Mouse (Mus musculus): ENCODE results near the gene Topaz1.
"Not testable (repeated sequence)": the region's sequence is repeated elsewhere in the genome, so short reads cannot be mapped to it uniquely, and the experiment has no call there.

The Topaz1 gene

GRCm38 (mm10) chr9:122812386-122812785 lies 65.2 kb downstream of the Topaz1 start:
- no peak for DNase-seq (ENCODE audit: low spot score)

GRCm38 (mm10) chr9:122814775-122815174 lies 67.6 kb downstream of the Topaz1 start:
- no peak for DNase-seq (ENCODE audit: low spot score)

- no peak for DNase-seq (ENCODE audit: low spot score)
These were observed 68.2 kb downstream of the Topaz1 start for GRCm38 (mm10) chr9:122815239-122815851.

DNA sequence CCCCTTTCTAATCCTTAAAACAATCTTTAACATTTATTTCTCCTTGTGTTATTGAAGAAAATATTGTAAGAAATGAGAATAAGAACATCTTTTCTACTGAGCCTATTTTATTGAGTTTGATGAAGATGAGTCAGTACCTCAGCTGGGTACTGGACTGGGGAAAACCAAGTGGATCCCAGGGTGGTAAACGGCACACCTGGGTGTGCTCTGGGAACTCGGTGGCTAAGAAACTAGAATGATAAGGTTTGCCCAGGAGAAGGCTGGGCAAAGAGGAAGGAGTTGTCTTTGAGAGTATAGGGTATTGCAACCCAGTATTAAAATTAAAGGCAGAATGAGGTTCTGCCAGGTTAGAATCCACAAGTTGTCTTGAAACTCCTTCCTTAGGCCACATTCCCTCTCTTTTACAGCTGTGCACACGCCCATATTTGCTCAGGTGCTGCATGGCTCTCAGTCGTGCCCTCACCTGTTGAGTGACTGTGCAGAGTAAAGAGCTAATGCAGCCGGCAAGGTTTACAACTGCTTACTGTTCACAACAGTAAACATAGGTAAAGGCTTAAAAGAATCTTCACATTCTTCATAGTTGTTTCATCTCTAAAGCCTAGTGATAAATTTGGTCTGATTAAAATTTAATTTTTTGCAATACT lies 76.3 kb downstream of the Topaz1 start:
- no peak for DNase-seq (ENCODE audit: low spot score)

GRCm38 (mm10) chr9:122826743-122827142 lies 79.6 kb downstream of the Topaz1 start:
- no peak for DNase-seq (ENCODE audit: low spot score)

DNA sequence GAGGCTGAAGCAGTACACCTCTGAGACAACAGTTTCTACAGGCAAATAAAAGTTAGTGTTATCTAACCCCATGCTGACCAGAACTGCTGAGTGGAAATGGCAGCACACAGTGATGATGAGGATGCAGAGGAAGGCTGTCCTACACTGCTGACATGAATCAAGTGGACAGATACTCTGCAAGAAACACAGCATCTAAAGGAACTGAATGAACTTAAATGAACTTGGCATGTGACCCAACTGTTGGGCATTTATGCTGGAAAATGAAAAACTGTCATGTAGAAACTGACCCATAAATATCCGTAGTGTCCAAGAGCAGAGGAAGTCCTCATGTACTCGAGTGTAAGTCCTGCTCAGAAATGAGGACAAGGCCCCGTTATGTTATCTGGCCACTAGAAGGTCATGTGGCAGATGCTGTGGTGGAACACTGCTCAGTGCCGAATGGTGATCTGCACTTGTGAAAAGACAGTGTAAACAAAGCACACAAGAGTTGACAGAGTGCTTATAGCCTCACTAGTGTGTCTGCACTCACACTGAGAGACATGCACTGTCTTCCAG lies 82.8 kb downstream of the Topaz1 start:
- no peak for DNase-seq (ENCODE audit: low spot score)

DNA sequence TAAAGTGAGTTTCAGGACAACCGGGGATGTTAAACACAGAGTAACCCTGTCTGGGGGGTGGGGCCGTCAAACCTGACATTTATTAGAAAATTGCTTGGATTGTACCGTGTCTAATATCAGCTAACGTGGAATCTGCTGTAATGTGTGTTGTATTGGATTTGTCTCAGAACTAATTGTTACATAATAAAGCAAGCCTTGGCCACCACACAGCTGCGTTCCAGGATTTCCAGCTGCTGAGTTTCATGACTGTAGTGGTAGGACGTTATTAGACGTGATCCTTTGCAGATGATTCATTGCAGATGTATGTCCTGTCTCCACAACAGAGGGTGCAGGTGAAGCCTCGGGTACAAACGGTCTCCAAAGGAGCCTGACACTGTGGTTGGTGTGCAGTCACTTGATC lies 89.0 kb downstream of the Topaz1 start:
- DNase-seq (ENCODE audit: low spot score), result no peak

- DNase-seq (ENCODE audit: low spot score), result no peak
These were observed 89.6 kb downstream of the Topaz1 start for GRCm38 (mm10) chr9:122836790-122837189.

DNA sequence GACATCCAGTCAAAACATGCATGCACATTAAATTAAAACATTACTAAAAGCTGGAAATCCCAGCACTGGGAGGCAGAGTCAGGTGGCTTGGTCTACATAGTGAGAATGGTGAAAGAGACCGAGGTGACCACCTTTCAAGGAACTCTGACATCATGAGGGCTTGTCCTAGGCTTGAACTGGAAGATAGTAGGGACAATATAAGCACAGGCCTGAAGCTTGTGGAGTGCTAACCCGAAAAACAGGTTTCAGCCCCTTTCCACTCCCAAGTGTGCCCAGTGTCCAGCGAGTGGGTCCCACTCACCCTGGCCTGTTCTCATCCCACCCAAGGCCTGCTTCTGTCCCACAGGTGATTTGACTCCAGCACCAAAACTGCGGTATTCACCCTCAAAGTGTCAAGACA lies 90.1 kb downstream of the Topaz1 start:
- no peak for DNase-seq (ENCODE audit: low spot score)

GRCm38 (mm10) chr9:122837680-122838079 lies 90.5 kb downstream of the Topaz1 start:
- peak; percentile 18 for DNase-seq (ENCODE audit: low spot score)

DNA sequence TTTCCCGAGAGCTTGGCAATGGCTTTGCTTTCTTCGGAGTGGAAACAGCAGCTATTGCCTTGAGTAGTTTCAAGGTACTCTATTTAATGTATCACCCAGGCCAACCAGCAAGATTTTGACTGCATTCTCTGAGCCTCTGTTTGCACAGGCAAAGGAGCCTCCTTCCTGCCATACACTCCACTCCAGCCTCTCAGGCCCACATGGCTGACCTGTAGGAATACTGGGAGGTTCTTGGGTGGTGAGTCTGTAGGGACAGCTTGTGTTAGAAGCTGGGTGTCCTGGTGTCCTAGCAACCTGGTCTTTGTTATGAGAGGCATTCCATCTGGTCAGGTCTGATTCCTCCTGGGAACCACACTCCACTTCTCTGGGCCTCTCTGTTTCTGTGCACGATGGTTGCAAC lies 96.6 kb downstream of the Topaz1 start, which contains the start of gene Gm35549:
Gm35549 (minus strand) TSS at position 276 of the 400 bp plus-strand sequence.
- DNase-seq (ENCODE audit: low spot score), result no peak

DNA sequence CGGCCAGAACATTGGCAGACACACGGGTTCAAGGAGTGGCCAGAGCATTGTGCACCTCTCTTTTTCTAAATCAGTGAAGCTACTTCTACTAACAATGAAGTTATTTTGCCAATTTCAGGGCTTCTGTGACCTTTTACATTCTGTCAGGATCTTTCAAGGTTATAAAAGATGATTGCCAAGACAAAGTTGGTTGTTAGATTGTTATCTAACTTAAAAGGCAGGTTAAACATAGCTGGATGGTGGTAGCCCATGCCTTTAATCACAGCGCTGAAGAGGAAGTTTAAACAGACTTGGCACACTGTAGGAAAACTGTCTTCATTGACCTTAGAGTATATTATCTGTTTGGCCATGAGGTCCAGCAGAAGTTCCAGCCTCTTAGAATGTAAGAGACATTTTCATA lies 98.5 kb downstream of the Topaz1 start:
- no peak for DNase-seq (ENCODE audit: low spot score)

GRCm38 (mm10) chr9:122846156-122846555 lies 99.0 kb downstream of the Topaz1 start:
- no peak for DNase-seq (ENCODE audit: low spot score)

- not testable (repeated sequence) for DNase-seq (ENCODE audit: low spot score)
These were observed 100.7 kb downstream of the Topaz1 start for GRCm38 (mm10) chr9:122847811-122848311.
